Mouse (Mus musculus) heart, adult 2 months (tissue): Measurements from ENCODE around the gene Fkbp2.

Experiments used
- CTCF ChIP-seq: fragments of 200-600 bp; IDR thresholded peaks from 2 replicates; pipeline ENCODE4 v1.8.1; 2022; ENCODE audit warnings: antibody characterized with exemption, mild to moderate bottlenecking, moderate library complexity
- POLR2A ChIP-seq: fragments of 200-500 bp; IDR thresholded peaks from 2 replicates; pipeline ENCODE4 v1.6.1; 2011; ENCODE audit warnings: mild to moderate bottlenecking, low read depth, low read length, control low read depth; ENCODE audit not compliant: insufficient read depth

DNA sequence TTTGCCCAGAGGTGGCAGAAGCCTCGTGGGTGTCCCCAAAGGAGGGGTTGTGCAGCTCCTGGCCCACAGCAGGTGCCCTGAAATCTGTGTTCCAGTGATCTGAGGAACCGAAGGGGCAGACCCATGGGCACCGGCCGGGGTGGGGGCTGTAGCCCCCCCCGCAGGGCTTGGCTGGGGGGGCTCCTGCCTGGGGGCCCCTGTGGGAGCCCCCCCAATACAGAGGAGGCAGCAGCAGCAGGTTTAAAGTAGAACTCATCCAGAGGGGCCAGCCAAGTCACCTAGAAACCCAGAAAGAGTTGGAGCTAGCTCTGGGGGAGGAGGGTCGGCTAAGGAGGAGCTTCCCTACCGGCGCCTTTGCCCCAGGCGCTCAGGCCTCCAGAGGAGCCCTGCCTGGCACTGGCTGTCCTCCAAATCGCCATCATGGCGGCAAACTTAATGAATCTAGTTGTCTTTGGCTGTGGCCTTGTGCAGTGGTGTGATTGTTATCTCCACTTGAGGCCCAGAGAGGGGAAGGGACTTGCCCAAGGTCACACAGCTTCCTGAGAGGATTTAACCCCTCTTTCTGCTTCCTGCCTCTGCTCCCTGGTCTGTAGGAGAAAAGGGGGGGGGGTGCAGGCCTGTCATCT, 9.7 kb downstream of the Fkbp2 start:
- no peak for TF ChIP-seq POLR2A
- TF ChIP-seq CTCF, result no peak
